In the genomic region with DNA sequence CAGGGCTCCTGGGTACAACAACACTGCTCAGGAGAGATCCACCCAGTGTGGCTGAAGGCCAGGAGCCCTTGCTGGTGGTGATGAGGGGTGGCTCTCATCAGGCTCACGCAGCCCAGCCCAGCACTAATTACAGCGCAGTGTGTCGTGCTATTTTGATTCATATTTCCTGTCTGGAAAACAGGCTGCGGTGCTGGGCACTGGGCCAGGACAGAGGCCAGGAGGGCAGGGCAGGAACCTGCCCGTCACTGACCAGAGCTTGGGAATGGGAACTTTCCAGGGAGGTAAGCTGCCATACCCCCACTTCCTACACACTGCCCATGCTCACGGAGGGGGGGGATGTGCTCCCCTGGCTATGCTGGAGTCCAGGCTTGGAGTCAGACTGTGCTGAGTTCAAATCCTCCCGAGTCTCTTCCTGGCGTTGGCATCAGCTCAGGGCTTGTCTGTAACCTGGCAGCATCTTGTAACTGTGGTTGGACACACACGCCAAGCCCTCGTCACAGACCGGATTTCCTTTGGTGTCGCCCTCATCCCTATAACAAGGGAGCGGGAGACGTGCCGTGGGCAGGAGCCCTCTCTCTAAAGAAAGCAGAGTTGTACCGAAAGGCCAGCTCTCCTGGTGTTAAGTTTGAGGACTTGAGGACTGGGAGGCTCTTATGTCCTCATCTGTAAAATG, we compare ENCODE assay signal across 10 mouse cellular contexts.
DNase-seq lines count a peak whose midpoint lies in the region; ATAC-seq lines count a peak whose summit lies in the region.
"Had no signal": no experiment of that assay in that cellular context is flagged by ENCODE, and none has a peak within 500 bp of the region (broad histone marks: within the 10 kb centered on the region; RNA-seq: fewer than 3 reads in every experiment).

No protein-coding gene starts in this region.

- no peak overlapping the region for H3K27ac ChIP-seq in lung, embryonic 16.5 days (ENCODE audit: low read length)
- H3K27ac ChIP-seq: liver, embryonic 15.5 days had no signal

- H3K36me3 ChIP-seq in lung, embryonic 16.5 days (ENCODE audit: control insufficient read depth, insufficient read depth, low read length): no peaks in the 10 kb centered on the region
- H3K36me3 ChIP-seq: liver, embryonic 15.5 days had no signal

- H3K27me3 ChIP-seq in lung, embryonic 16.5 days (ENCODE audit: control insufficient read depth, insufficient read depth, low read depth, low read length): no peaks in the 10 kb centered on the region
- H3K27me3 ChIP-seq: liver, embryonic 15.5 days had no signal

- peak; percentile 44 to 63 for DNase-seq in adrenal gland, adult 18-20 months (ENCODE audit: low spot score in 2 of 2)
- peak; percentile 36 for DNase-seq in gastrocnemius, adult 18-20 months (ENCODE audit: low spot score)
- DNase-seq in layer of hippocampus, postnatal 14 days (ENCODE audit: low spot score in 2 of 2): no peak
- DNase-seq in right cerebral cortex, postnatal 36 days (ENCODE audit: low spot score in 2 of 2): no peak
- no peak for DNase-seq in urinary bladder, postnatal 36 days (ENCODE audit: low spot score in 2 of 2)

- WGBS in lung, embryonic 16.5 days: 51% methylated on average over 16 of the region's 16 CpGs

- no peaks in the 10 kb centered on the region for H3K9me3 ChIP-seq in lung, embryonic 16.5 days (ENCODE audit: control insufficient read depth, low read length)
- H3K9me3 ChIP-seq: liver, embryonic 15.5 days had no signal

- H3K4me3 ChIP-seq in lung, embryonic 16.5 days (ENCODE audit: low read length): no peak overlapping the region
- H3K4me3 ChIP-seq: erythroblast, embryonic 14.5 days; liver, embryonic 15.5 days had no signal

- H3K4me1 ChIP-seq in lung, embryonic 16.5 days (replicated peaks; ENCODE audit: control insufficient read depth, insufficient read depth, low read length): peaks cover 9% of the 10 kb centered on the region
- H3K4me1 ChIP-seq: liver, embryonic 15.5 days had no signal

- H3K4me2 ChIP-seq in lung, embryonic 16.5 days (ENCODE audit: low read depth, low read length): no peak overlapping the region
- H3K4me2 ChIP-seq: liver, embryonic 15.5 days had no signal

- H3K9ac ChIP-seq in lung, embryonic 16.5 days (ENCODE audit: low read length): no peak overlapping the region
- H3K9ac ChIP-seq: liver, embryonic 15.5 days had no signal

- ATAC-seq in hematopoietic stem cell, adult 5-6 weeks (replicated peaks in 1 of 2; ENCODE audit: insufficient read depth in 1 of 2, low FRiP score in 2 of 2, low TSS enrichment in 1 of 2, low read depth in 1 of 2, poor library complexity in 2 of 2, severe bottlenecking in 2 of 2): peak; percentile 27 to 46; a peak in 2 of 4 replicates
- ATAC-seq in lung, embryonic 16.5 days (ENCODE audit: low read depth): peak; percentile 83
- ATAC-seq in frontal cortex, adult (ENCODE audit: low TSS enrichment): no peak

Comparison
In these comparisons a context has a peak if more than half of its experiments do, and no peak if none do; other contexts are left out.
1. DNase-seq: peak in adrenal gland, adult 18-20 months (2 of 2) and gastrocnemius, adult 18-20 months (single experiment); none in layer of hippocampus, postnatal 14 days (0 of 2), right cerebral cortex, postnatal 36 days (0 of 2) and urinary bladder, postnatal 36 days (0 of 2).